Mouse (Mus musculus): ENCODE measurements around the gene Dppa4. TPM values are rescaled to one million over a fixed set of nuclear protein-coding genes. Genes with fewer than 3 reads are reported as not detected.

Dppa4 gene
- polyA plus RNA-seq, 1 experiment from 2014 or later, result not detected

GRCm38 (mm10) chr16:48323602-48324345 is 40.2 kb downstream of the Dppa4 start:
- DNase-seq (ENCODE audit: low spot score), result no peak

- no peak for DNase-seq (ENCODE audit: low spot score)
Measured at GRCm38 (mm10) chr16:48326903-48327302, 43.4 kb downstream of the Dppa4 start.

GRCm38 (mm10) chr16:48328420-48328819 is 44.9 kb downstream of the Dppa4 start:
- DNase-seq (ENCODE audit: low spot score), result no peak

- no peak for DNase-seq (ENCODE audit: low spot score)
Measured at GRCm38 (mm10) chr16:48331822-48332221, 48.3 kb downstream of the Dppa4 start.

GRCm38 (mm10) chr16:48335326-48335725 is 51.8 kb downstream of the Dppa4 start:
- no peak for DNase-seq (ENCODE audit: low spot score)

Other genes with a start within 250 kb of the Dppa4 start
- gene Dppa2, start 20.2 kb downstream of the Dppa4 start, polyA plus RNA-seq (2015; fragmentation: Nextera tagmentation; extraction: Ambion mirVana), result not detected in 2 replicates
- not detected in 2 replicates for gene Gm5485, start 128.7 kb downstream of the Dppa4 start, polyA plus RNA-seq (2015; fragmentation: Nextera tagmentation; extraction: Ambion mirVana)
- 10.1 and 12.4 TPM in 2 replicates for gene Morc1, start 147.5 kb downstream of the Dppa4 start, polyA plus RNA-seq (2015; fragmentation: Nextera tagmentation; extraction: Ambion mirVana)